Mouse (Mus musculus) 3T3-L1 (cell line): Measurements from ENCODE around the gene Gm20662.

Source experiments
- DNase-seq: peaks from one replicate; pipeline ENCODE4 v3.0.0-alpha.2; 2015; ENCODE audit warnings: low read depth, low spot score

Gm20662 gene

GRCm38 (mm10) chr9:108010385-108010784 lies 14.2 kb downstream of the Gm20662 start:
- peak; percentile 42 for DNase-seq

- DNase-seq: peak; percentile 21
Measured at GRCm38 (mm10) chr9:108013577-108013976, 17.4 kb downstream of the Gm20662 start.

- DNase-seq: no peak
Measured at GRCm38 (mm10) chr9:108017127-108017526, 21.0 kb downstream of the Gm20662 start.

- DNase-seq: no peak
Measured at GRCm38 (mm10) chr9:108020741-108021140, 24.6 kb downstream of the Gm20662 start.

- DNase-seq: no peak
Measured at GRCm38 (mm10) chr9:108023216-108023615, 27.1 kb downstream of the Gm20662 start.

- peak; percentile 25 for DNase-seq
Measured at GRCm38 (mm10) chr9:108026584-108026983, 30.4 kb downstream of the Gm20662 start.

GRCm38 (mm10) chr9:108027867-108028266 lies 31.7 kb downstream of the Gm20662 start:
- DNase-seq: no peak

- DNase-seq: no peak
Measured at GRCm38 (mm10) chr9:108032126-108032525, 36.0 kb downstream of the Gm20662 start.

GRCm38 (mm10) chr9:108035331-108036156 lies 39.4 kb downstream of the Gm20662 start:
- no peak for DNase-seq

GRCm38 (mm10) chr9:108044751-108045492 lies 48.8 kb downstream of the Gm20662 start:
- peak; percentile 44 for DNase-seq

- no peak for DNase-seq
Measured at GRCm38 (mm10) chr9:108046582-108046981, 50.4 kb downstream of the Gm20662 start.

- DNase-seq: no peak
Measured at GRCm38 (mm10) chr9:108047601-108048565, 51.7 kb downstream of the Gm20662 start.

- peak; percentile 46 for DNase-seq
Measured at GRCm38 (mm10) chr9:108048566-108048955, 52.4 kb downstream of the Gm20662 start.

- DNase-seq: peak; percentile 98
Measured at GRCm38 (mm10) chr9:108049016-108049455, 52.9 kb downstream of the Gm20662 start, which contains the start of gene Gmppb. TSS of gene Gmppb (plus strand) at chr9:108049242.

- peak; percentile 44 for DNase-seq
Measured at GRCm38 (mm10) chr9:108049561-108050251, 53.6 kb downstream of the Gm20662 start.

- no peak for DNase-seq
Measured at GRCm38 (mm10) chr9:108051184-108051930, 55.2 kb downstream of the Gm20662 start.

GRCm38 (mm10) chr9:108051931-108052220 lies 55.7 kb downstream of the Gm20662 start:
- no peak for DNase-seq

GRCm38 (mm10) chr9:108052411-108052810 lies 56.3 kb downstream of the Gm20662 start:
- no peak for DNase-seq

- peak; percentile 98 for DNase-seq
Measured at GRCm38 (mm10) chr9:108052885-108053664, 56.9 kb downstream of the Gm20662 start, which contains the start of gene Amigo3. TSS of gene Amigo3 (plus strand) at chr9:108053159.
